Mouse (Mus musculus) liver, embryonic 16.5 days (tissue): ENCODE measurements around the gene Tnfrsf4. TPM values are rescaled to one million over a fixed set of nuclear protein-coding genes. Genes with fewer than 3 reads are reported as not detected.

Source experiments
- ATAC-seq: fragments of 200-750 bp; cut with Nextera tagmentation; 2 replicates; pipeline ENCODE4 v1.8.0; 2017; ENCODE audit warnings: low read depth, mild to moderate bottlenecking, moderate number of reproducible peaks, moderate library complexity
- H3K27ac ChIP-seq: fragments of 300-500 bp; sonication (generic); 2 replicates; pipeline ENCODE4 v1.5.1; 2014; ENCODE audit warnings: mild to moderate bottlenecking, low read length
- H3K27me3 ChIP-seq: fragments of 300-500 bp; sonication (generic); 2 replicates; pipeline ENCODE4 v1.6.1; 2014; ENCODE audit warnings: low read depth, low read length, mixed read lengths; ENCODE audit not compliant: control insufficient read depth, insufficient read depth
- H3K36me3 ChIP-seq: fragments of 300-500 bp; sonication (generic); 2 replicates; pipeline ENCODE4 v1.6.1; 2014; ENCODE audit warnings: mild to moderate bottlenecking; ENCODE audit not compliant: control insufficient read depth, insufficient read depth
- H3K4me1 ChIP-seq: fragments of 300-500 bp; sonication (generic); 2 replicates; pipeline ENCODE4 v1.6.1; 2014; ENCODE audit warnings: low read depth, low read length, mixed read lengths; ENCODE audit not compliant: control insufficient read depth
- H3K4me2 ChIP-seq: fragments of 300-500 bp; sonication (generic); 2 replicates; pipeline ENCODE4 v1.6.1; 2014; ENCODE audit warnings: low read depth, low read length, mixed read lengths
- H3K4me3 ChIP-seq: fragments of 300-500 bp; sonication (generic); 2 replicates; pipeline ENCODE4 v1.5.1; 2014; ENCODE audit warnings: low read depth, mild to moderate bottlenecking, low read length
- H3K9ac ChIP-seq: fragments of 300-500 bp; sonication (generic); 2 replicates; pipeline ENCODE4 v1.6.1; 2014; ENCODE audit warnings: low read depth, low read length
- H3K9me3 ChIP-seq: fragments of 300-500 bp; sonication (generic); replicated peaks from 2 replicates; pipeline ENCODE4 v1.6.1; 2016; ENCODE audit warnings: low read length; ENCODE audit not compliant: control insufficient read depth
- WGBS: fragments of 180-500 bp; shearing (Covaris S2); extraction: QIAGEN DNeasy Blood & Tissue Kit; methylation state at CpG from one replicate; pipeline ENCODE4 v1.1.7; 2014; ENCODE audit not compliant: insufficient replicate concordance; 5-methylcytosine and 5-hydroxymethylcytosine counted together
- polyA plus RNA-seq: library from polyadenylated mRNA; unstranded; fragments of >200 nt; fragmentation: Nextera tagmentation; extraction: Ambion mirVana; gene quantifications from 2 replicates; pipeline ENCODE4 v1.2.1, GENCODE M21; 2015

The Tnfrsf4 gene
- polyA plus RNA-seq, 1 experiment from 2014 or later, result 0.37 TPM

GRCm38 (mm10) chr4:156019771-156020170, 6.1 kb downstream of the Tnfrsf4 start:
- WGBS, result 77% methylated on average over 12 of the region's 12 CpGs
- H3K4me3 ChIP-seq, result no peak overlapping the region
- no peak overlapping the region for H3K9ac ChIP-seq
- no peaks in the 10 kb centered on the region for H3K9me3 ChIP-seq
- no peaks in the 10 kb centered on the region for H3K36me3 ChIP-seq
- no peaks in the 10 kb centered on the region; the same call in 1 of the 2 replicates for H3K4me1 ChIP-seq
- no peak overlapping the region for H3K4me2 ChIP-seq
- ATAC-seq, result no peak
- H3K27me3 ChIP-seq, result no peaks in the 10 kb centered on the region
- no peak overlapping the region for H3K27ac ChIP-seq

- Histone ChIP-seq H3K9me3 (no peaks in the 10 kb centered on the region), H3K4me1 (peaks cover 5% of the 10 kb centered on the region; the same call in 1 of the 2 replicates), H3K4me2 (no peak overlapping the region), H3K27me3 (no peaks in the 10 kb centered on the region), H3K36me3 (no peaks in the 10 kb centered on the region), H3K9ac (no peak overlapping the region), H3K27ac (no peak overlapping the region), H3K4me3 (no peak overlapping the region)
- no peak for ATAC-seq
- 53% methylated on average over 3 of the region's 3 CpGs for WGBS
Measured at GRCm38 (mm10) chr4:156021381-156021780, 7.7 kb downstream of the Tnfrsf4 start.

- WGBS, result 19% methylated on average over 9 of the region's 9 CpGs
Measured at GRCm38 (mm10) chr4:156021942-156022419, 8.3 kb downstream of the Tnfrsf4 start.

GRCm38 (mm10) chr4:156023520-156023919, 9.9 kb downstream of the Tnfrsf4 start:
- Histone ChIP-seq H3K9ac (no peak overlapping the region), H3K27ac (no peak overlapping the region), H3K36me3 (no peaks in the 10 kb centered on the region), H3K4me2 (no peak overlapping the region), H3K9me3 (no peaks in the 10 kb centered on the region), H3K4me3 (no peak overlapping the region), H3K4me1 (peaks cover 6% of the 10 kb centered on the region; the same call in 1 of the 2 replicates), H3K27me3 (no peaks in the 10 kb centered on the region)
- 74% methylated on average over 9 of the region's 9 CpGs for WGBS
- no peak for ATAC-seq

More at GRCm38 (mm10) chr4:156021942-156022419, 8.3 kb downstream of the Tnfrsf4 start:
- no peak overlapping the region for H3K9ac ChIP-seq
- no peak for ATAC-seq
- H3K4me2 ChIP-seq, result no peak overlapping the region
- no peaks in the 10 kb centered on the region for H3K9me3 ChIP-seq
- no peaks in the 10 kb centered on the region for H3K27me3 ChIP-seq
- peaks cover 6% of the 10 kb centered on the region; the same call in 1 of the 2 replicates for H3K4me1 ChIP-seq
- no peak overlapping the region for H3K4me3 ChIP-seq
- no peaks in the 10 kb centered on the region for H3K36me3 ChIP-seq
- no peak overlapping the region for H3K27ac ChIP-seq

GRCm38 (mm10) chr4:156024184-156024583, 10.5 kb downstream of the Tnfrsf4 start:
- ATAC-seq, result no peak
- no peaks in the 10 kb centered on the region for H3K36me3 ChIP-seq

GRCm38 (mm10) chr4:156026013-156026412, 12.4 kb downstream of the Tnfrsf4 start, which contains the start of gene Tnfrsf18:
Gene Tnfrsf18 (plus strand): TSS chr4:156026164.
- WGBS, result 35% methylated on average over 4 of the region's 4 CpGs

More at GRCm38 (mm10) chr4:156024184-156024583, 10.5 kb downstream of the Tnfrsf4 start:
- 81% methylated on average over 7 of the region's 7 CpGs for WGBS
- Histone ChIP-seq H3K9ac (no peak overlapping the region), H3K27ac (no peak overlapping the region), H3K27me3 (no peaks in the 10 kb centered on the region), H3K4me3 (no peak overlapping the region), H3K4me1 (peaks cover 6% of the 10 kb centered on the region; the same call in 1 of the 2 replicates), H3K4me2 (no peak overlapping the region), H3K9me3 (no peaks in the 10 kb centered on the region)

GRCm38 (mm10) chr4:156028580-156028979, 14.9 kb downstream of the Tnfrsf4 start:
- Histone ChIP-seq H3K27me3 (no peaks in the 10 kb centered on the region), H3K4me1 (peaks cover 11% of the 10 kb centered on the region; the same call in 1 of the 2 replicates), H3K36me3 (no peaks in the 10 kb centered on the region), H3K4me3 (no peak overlapping the region), H3K9ac (no peak overlapping the region), H3K27ac (no peak overlapping the region), H3K4me2 (no peak overlapping the region), H3K9me3 (no peaks in the 10 kb centered on the region)
- ATAC-seq, result no peak
- WGBS, result 68% methylated on average over 7 of the region's 7 CpGs

More at GRCm38 (mm10) chr4:156026013-156026412, 12.4 kb downstream of the Tnfrsf4 start, which contains the start of gene Tnfrsf18:
- H3K4me2 ChIP-seq, result no peak within 1 kb of the TSS
- H3K27me3 ChIP-seq, result no peaks in the 10 kb centered on the region
- ATAC-seq, result peak; percentile 16; the same call in 1 of the 2 replicates
- no peaks in the 10 kb centered on the region for H3K36me3 ChIP-seq
- no peaks in the 10 kb centered on the region for H3K9me3 ChIP-seq
- no peak within 1 kb of the TSS for H3K27ac ChIP-seq
- no peak within 1 kb of the TSS for H3K4me3 ChIP-seq
- peaks cover 8% of the 10 kb centered on the region; the same call in 1 of the 2 replicates for H3K4me1 ChIP-seq
- no peak within 1 kb of the TSS for H3K9ac ChIP-seq

GRCm38 (mm10) chr4:156030651-156031118, 17.0 kb downstream of the Tnfrsf4 start:
- H3K4me1 ChIP-seq, result peaks cover 11% of the 10 kb centered on the region; the same call in 1 of the 2 replicates
- ATAC-seq, result no peak

GRCm38 (mm10) chr4:156031255-156031592, 17.6 kb downstream of the Tnfrsf4 start:
- Histone ChIP-seq H3K27ac (peak overlapping the region; percentile 68), H3K9me3 (no peaks in the 10 kb centered on the region), H3K36me3 (no peaks in the 10 kb centered on the region), H3K27me3 (peaks cover 21% of the 10 kb centered on the region), H3K4me3 (peak overlapping the region; percentile 55), H3K9ac (peak overlapping the region; percentile 35; the same call in 1 of the 2 replicates), H3K4me2 (peak overlapping the region; percentile 52), H3K4me1 (peaks cover 7% of the 10 kb centered on the region; the same call in 1 of the 2 replicates)
- peak; percentile 22 for ATAC-seq
- WGBS, result 14% methylated on average over 7 of the region's 7 CpGs

More at GRCm38 (mm10) chr4:156030651-156031118, 17.0 kb downstream of the Tnfrsf4 start:
- no peaks in the 10 kb centered on the region for H3K9me3 ChIP-seq
- peak overlapping the region; percentile 35; the same call in 1 of the 2 replicates for H3K9ac ChIP-seq
- H3K27ac ChIP-seq, result no peak overlapping the region
- peaks cover 16% of the 10 kb centered on the region for H3K27me3 ChIP-seq
- H3K36me3 ChIP-seq, result no peaks in the 10 kb centered on the region
- 52% methylated on average over 9 of the region's 9 CpGs for WGBS
- peak overlapping the region; percentile 55 for H3K4me3 ChIP-seq
- H3K4me2 ChIP-seq, result peak overlapping the region; percentile 52
